Mouse (Mus musculus) spleen, adult 2 months (tissue): ENCODE data around the gene Lrrc59.
"Not testable (repeated sequence)": the region's sequence is repeated elsewhere in the genome, so short reads cannot be mapped to it uniquely, and the experiment has no call there.

ENCODE experiments used
- CTCF ChIP-seq: fragments of 200-500 bp; IDR thresholded peaks from 2 replicates; pipeline ENCODE4 v1.5.1; 2011; ENCODE audit warnings: mild to moderate bottlenecking, inconsistent platforms; ENCODE audit not compliant: insufficient read depth, insufficient read length, insufficient replicate concordance; ENCODE audit errors: extremely low read depth
- POLR2A ChIP-seq: fragments of 200-500 bp; IDR thresholded peaks from 2 replicates; pipeline ENCODE4 v1.6.1; 2011; ENCODE audit warnings: low read depth, low read length, inconsistent platforms

DNA sequence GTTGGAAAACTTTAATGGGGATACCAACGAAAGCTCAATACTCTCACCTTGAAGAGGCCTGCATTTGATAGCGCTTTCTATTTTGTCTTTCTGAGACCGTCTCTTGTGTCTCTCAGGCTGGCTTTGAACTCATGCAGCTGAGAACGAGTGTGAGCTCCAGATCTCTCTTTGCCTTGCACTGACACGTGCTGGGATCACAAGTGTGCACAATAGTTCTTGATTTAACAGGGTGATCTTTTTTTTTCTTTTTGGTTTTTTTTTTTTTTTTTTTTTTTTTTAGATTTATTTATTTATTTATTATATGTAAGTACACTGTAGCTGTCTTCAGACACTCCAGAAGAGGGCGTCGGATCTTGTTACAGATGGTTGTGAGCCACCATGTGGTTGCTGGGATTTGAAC is 21.7 kb downstream of the Lrrc59 start:
- not testable (repeated sequence) for TF ChIP-seq CTCF, POLR2A
